Mouse (Mus musculus) megakaryocyte progenitor cell, adult 5-6 weeks (primary cell): ENCODE data around the gene Gps2. TPM values are rescaled to one million over a fixed set of nuclear protein-coding genes. Genes with fewer than 3 reads are reported as not detected.

Experiments used
- ATAC-seq: replicated peaks from 2 replicates; pipeline ENCODE4 v1.8.0; 2016; ENCODE audit warnings: mild to moderate bottlenecking, moderate TSS enrichment, inconsistent platforms; ENCODE audit not compliant: poor library complexity
- total RNA-seq, 2 experiments: library from RNA; stranded (forward) in 1 of 2; stranded (reverse) in 1 of 2; fragments of 157-497, 149-512 nt in 1 of 2; fragments of 200-1000 nt in 1 of 2; gene quantifications; 2 replicates each; pipeline versions ENCODE4 v1.2.3 to v1.2.4; 2015 to 2017

Gps2 gene
- total RNA-seq (2015) (106 and 114 TPM in 2 replicates), total RNA-seq (2017) (46.2 and 56.3 TPM in 2 replicates)

DNA sequence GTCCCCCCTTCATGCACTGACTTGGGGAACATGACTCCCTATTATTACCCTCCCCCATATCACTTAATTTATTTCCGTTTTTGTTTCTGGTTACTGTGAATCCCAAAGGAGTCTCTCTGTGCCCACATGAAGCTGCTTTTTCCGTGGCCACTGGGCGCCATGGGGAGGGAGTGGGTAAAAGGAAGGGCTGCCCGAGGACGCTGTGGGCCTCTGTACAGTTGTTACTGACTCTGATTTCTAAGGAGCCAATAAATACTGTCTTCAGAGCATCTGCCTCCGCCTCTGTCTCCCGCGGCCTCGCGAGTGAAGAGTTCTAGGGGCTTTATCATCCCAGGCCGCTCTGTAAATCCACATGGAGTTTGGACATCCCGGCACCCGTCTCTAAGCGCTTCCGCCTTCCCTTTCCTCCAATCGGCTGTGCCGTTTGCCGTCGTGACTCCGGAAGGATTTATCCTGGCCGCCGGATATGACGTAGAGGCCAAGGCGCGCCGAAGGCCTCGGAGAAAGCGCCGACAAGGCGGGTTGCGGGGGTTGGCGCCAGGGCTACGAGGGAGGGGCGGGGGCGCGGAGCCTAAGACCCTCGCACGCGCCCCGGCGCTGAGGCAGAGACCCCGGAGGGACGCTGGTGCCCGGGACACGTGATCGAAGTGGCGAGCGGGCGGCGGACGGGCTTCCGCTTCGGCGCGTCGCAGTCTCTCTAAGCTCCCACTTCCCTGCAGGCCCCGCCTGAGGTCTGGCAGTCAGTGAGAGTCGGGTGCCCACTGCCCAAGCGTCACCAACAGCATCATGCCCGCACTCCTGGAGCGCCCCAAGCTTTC lies at the start of gene Gps2:
Gene Gps2 (plus strand): TSS at position 335 of the 818 bp plus-strand sequence.
- ATAC-seq: peak; percentile 80

DNA sequence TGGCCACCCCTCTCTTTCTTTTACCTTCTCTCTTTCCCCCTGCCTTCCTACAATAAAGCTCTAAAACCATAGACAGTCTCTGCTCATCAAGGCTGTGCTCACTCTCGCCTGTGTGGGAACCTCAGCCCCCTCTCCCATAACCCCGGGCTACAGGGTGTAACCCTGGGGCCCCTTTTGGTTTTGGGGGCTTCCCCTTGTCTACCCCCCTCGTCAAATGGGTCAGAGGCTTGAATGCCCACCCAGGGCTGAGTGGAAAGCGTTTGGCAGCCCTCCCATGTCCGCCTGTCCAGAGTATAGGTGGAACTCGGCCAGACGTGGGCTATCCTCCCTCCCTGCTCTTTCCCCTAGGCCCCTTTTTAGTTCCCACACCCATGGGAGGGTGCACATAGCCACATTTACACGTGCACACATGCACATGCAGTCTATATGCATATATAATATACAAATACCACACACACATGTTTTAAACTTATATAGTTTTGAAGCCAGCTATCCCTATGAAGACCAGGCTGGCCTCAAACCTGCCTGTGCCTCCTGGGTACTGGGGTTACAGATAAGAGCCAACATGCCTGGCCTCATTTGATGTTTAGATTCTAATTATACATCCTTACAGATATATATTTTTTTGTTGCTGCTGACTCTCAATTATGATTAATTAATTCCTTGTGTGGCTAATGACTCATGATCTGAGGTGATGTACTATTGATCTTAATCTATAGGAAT lies 49.4 kb upstream of the Gps2 start:
- peak; percentile 39; the same call in 1 of the 2 replicates for ATAC-seq

DNA sequence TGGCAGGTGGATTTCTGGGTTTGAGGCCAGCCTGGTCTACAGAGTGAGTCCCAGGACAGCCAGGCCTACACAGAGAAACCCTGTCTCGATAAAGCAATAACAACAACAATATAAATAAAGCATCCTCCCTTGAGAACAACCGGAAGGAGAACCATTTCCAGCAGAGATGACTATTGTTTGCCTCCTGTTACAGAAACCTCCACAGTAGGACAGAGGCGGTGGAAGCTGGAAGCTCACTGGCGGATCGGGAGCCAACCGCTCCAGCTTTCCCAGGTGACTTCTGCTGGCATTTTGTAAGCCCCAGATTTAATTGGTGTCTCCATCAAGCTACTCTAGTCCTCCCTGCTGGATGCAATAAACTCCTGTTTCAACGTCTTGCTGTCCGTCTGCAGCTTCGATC lies 48.1 kb upstream of the Gps2 start:
- ATAC-seq: no peak

DNA sequence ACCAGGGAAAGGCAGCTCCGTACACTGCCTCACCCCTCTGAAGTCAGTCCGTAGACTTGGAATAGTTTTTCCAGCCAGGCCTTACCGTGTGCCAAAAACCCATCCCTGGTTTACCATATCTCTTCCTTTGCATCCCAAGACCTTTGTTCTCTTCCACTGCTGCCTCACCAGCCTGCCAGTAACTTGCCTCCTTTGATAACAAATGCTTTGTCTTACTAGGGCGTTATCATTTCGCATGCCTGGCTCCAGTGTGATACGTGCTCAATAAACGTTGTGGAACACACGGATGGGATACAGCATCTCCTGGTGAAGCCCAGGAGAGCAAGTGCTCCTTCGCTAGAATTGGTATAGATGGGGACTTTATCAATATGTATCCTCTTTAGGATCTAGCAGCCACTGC lies 46.4 kb upstream of the Gps2 start:
- ATAC-seq: no peak

DNA sequence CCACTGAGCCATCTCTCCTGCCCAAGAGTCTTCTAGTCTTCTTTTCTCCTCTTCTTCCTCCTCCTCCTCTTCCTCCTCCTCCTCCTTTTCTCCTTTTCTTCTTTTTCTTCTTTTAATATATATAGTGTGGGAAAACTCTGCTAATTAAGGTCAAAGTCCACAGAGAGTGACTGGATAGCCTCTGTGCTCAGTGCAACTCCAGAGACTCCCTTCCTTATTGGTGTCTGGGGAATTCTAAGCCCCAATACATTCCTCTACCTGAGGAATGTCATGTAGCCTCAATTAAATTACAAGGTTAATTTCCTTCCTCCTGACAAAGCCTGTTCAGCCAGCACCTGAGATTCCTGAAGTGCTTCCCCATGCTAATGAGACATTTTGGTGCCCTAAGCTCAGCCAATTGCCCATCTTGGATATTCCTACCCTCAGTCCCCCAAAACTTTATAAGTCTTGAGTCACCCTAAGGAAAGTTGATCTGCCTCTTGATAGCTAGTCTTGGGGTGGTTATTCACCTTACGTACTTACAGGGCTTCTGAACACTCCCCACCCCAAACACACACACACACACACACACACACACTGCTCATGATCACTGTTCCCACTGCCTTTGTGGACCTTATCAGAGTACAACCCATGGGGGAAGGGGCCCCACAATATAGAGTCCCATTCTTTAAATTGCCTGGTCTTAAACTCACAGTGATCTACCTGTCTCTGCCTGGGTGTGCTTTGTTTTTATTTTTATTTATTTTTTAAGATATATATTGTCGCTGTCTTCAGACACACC lies 43.2 kb upstream of the Gps2 start:
- ATAC-seq: no peak

DNA sequence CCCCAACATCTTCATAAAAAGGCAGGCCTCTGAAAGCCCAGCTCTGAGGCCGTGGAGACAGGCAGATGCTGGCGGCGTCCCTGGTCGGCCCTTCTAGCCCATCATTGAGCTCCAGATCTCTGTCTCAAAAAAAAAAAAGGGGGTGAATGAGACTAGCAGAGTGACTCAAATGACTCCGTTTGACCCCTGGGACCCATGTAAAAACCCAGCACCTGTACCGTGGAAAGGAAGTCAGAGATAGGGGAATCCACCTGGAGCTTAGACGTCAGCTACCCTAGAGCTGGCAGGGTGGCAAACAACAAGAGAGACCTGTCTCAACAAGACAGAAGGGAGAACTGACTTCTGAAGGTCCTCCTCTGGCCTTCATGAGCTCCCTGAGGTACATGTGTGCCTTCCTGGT lies 41.9 kb upstream of the Gps2 start:
- ATAC-seq: no peak

DNA sequence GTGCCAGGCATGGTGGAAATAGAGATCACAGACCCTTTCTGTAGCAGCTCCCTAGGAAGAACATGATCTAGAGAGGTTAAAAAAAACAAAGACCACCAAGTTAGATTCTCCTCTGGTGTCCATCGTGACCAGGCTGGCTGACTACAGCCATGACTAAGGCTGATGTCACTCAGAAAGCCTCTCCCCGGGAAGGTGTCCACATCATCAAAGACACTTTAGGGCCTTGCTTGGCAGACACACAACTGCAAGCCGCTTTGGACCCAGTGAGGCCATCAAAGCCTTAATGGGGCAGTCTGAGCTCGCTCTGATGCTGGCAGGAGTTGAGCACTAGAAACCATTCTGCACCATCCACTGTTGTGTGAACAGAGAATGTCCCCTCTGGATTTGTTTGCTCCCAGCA lies 41.2 kb upstream of the Gps2 start:
- ATAC-seq: no peak

DNA sequence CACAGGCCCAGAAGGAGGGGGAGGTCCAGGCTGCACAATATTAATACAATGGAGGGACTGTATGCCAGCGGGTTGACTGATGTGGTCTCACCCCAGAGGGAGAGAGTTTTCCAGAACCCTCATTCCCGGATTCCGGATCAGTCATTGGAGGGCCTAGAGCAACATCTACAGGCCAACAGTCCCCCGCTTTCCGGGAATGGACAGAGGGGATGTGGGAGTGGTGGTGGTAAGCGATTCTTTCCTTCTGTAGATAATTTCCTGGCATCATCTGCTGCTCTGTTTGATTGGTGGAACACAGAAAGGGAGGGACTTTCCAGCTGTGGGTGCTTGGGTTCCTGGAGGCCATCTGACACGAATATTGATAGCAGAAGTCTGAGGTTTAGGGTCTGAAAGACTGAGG lies 37.5 kb upstream of the Gps2 start:
- ATAC-seq: no peak

DNA sequence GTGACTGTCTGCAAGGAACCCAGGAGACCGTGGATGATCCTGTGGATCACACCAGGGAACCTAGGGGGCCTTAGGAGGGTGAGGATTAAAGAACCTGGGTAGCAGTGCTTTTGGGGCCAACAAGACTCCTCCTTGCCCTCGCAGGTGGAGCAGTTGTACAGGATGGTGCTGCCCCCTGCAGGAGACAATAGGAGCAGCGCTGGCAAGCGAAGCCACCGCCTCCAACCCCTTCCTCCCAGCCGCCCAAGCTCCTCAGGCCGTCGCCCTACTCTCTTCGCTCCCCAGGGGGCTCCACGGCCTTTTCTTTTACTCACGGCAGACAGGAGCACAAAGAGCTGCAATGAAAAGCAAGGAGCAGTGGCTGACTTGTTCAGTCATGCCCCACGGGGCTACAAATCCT lies 36.8 kb upstream of the Gps2 start:
- ATAC-seq: peak; percentile 75

DNA sequence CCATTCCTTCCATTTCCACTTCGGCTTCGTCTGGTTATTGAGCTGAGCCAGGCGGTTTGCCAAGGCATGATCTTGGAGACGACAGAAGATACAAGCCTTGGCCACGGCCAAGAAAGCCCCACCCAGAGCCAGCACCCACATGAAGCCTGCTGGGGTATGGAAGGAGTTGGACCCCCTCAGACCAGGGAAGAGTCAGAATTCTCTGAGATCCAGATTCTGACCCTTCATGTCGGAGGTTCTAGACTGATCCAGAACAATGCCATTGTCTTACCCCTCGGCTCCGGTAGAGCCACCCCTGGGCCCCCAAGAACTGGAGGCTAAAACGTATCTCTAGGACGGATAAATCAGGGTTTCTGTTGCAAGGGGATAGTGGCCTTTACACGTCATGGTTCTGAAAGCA lies 35.8 kb upstream of the Gps2 start, which contains the start of gene Tmem95:
Gene Tmem95 (minus strand): TSS at position 141 of the 400 bp plus-strand sequence.
- no peak for ATAC-seq

DNA sequence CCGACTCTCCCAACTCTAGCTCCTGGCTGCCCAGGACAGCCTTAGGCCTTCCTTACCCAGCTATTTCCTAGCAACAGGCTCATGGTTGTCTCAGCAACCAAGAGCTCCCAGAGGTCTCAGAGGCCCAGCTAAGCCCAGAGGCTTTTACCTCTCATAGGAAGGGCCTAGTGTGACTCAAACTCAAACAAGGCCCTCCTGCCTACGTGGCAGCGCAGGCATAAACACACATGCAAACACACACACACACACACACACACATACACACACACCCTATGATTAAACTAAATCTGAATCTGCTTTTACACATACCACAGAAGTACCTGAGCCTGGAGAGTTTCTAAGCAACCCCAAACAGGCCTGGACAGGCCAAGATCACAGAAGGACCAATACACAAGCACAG lies 35.3 kb upstream of the Gps2 start:
- no peak for ATAC-seq

DNA sequence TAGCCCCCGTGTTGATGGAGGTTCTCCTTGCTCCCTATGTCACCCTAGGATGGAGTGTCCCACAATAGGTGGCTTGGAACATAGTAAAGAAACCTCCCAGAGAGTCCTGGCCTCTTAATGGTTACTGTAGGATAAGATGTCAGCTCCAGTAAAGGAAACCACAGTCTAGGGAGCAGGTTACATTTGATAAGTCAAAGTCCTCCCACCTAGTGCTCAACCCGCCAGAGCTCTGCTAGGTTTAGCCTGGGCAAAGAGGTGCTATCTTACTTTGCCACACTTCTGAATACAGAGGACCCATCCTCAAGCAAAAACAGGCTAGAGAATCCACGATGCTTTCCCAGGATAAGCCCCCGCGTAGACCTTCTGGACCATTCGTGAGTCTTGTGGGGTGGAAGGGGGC lies 34.7 kb upstream of the Gps2 start:
- peak; percentile 35 for ATAC-seq

DNA sequence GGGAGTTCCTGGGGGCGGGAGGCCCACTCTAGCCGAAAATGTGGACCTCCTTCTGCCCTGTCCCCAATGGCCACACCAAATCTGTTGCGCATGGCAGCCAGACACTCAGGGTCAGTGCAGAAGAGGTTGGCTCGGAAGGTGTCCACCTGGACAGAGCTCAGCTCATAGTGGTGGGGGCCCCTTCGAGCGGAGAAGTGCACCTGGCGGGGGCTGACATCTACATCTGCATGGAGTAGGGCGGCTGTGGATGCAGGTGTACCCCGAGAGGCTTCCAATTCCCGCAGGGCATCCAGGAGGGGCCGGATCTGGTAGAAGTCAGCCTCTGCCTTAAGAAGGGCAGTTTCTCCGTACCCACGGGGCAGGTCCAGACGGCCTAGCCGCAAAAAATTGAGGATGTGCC lies 34.0 kb upstream of the Gps2 start:
- no peak for ATAC-seq

DNA sequence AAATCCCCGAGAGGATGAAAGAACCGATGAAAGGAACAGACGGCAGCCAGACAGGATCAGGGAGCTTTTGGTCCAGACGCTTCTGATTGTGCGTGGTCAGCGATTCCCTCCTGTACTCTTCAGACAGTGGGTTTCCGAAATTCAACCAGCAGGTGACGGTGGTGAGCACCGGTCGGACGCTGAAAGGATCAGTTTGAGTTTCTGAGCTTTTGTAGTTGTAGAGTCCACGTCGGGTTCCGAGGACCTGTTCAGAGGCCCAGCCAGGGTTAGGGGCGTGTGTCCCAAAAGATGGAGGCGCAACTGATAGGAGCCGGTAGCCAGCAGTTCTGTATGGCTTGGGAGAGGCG lies 33.2 kb upstream of the Gps2 start:
- ATAC-seq: peak; percentile 35

DNA sequence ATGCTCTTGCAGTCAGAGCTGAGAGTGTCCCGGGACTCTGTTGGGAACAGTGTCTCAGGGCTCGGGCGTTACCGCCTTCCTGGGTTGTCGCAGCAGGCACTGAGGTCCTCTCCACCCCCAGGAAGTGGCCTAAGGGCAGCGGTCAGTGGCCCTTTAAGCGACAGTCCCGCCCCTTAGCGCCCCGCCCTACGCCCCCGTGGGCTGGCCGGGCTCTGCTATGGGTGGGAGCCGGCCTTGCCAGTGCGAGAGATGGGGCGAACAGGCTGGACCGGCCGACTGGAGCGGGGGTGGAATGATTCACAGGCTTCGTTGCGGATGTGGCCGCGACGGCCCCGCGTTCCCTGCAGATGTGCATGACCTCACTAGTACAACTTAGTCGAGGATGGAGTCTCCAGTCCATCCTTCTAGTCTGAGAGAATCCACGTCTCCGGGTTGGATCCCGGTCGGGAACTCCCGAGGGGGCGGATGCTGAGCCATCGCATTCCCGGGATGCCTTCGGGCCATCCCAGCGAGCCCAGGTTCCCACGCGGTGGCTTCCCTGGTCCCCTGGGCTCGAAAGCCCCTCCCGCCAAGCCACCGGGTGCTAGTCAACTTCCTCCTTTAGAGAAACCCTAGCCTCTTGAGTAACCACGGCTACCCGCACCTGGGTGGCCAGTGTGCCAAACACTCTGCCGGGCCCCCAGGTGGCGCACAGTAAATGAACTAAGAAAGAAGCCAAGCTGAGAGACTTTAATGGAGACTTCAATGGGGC lies 32.7 kb upstream of the Gps2 start, which contains the start of gene Kctd11:
Gene Kctd11 (minus strand): TSS at position 554 of the 751 bp plus-strand sequence.
- peak; percentile 56 for ATAC-seq

DNA sequence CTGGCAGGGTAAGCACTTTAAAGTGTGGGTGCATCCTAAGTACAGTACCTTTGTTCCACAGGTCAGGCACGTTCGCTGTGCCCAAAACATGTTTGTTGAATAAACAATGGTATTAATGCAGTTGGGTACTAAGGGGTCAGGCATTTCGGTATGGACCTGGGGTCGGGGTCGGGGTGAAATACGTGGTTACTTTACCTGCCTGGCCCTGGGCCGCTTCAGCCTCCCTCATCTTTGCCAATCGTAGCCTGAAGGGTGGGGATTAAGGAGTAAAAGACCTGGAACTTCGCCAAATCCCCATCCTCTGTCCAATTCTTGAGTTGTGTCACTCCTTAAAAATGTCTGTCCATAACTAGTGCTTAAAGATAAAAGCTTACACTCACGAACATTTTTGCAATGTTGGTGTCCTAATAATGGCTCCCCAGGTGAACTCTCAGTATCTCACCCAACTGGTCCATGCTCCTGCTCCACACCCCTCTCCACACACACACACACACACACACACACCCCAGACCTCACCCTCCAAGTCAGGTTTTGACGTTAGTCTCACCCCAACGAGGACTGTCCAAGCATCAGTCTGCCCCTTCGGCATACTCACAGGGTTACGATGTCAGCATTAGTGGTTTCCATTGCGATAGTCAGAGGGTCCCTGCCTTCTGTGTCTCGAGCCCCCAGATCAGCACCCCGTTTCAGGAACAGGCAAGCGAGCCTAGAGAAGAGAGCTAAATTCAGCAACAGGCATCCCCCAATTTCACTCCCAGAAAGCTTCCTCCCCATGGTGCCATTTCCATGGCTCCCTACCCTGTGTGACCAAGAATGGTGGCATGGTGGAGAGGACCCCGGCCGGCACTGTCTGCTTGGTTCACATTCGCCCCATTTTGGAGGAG lies 31.7 kb upstream of the Gps2 start:
- no peak for ATAC-seq

DNA sequence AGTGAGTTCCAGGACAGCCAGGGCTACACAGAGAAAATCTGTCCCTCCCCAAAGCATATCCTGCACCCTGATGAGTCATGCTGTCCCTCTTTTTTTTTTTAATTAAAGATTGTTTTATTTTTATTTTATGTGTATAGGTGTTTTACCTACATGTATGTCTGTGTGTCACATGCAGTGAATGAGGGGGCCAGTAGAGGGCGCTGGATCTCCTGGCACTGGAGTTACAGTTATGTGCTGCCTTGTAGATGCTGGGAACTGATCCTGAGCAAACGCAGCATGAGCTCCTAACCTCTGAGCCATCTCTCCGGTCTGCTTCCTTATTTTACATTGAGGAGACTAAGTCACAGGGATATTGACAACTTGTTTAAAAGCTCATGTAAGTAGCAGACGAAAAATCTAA lies 30.6 kb upstream of the Gps2 start:
- ATAC-seq: no peak

DNA sequence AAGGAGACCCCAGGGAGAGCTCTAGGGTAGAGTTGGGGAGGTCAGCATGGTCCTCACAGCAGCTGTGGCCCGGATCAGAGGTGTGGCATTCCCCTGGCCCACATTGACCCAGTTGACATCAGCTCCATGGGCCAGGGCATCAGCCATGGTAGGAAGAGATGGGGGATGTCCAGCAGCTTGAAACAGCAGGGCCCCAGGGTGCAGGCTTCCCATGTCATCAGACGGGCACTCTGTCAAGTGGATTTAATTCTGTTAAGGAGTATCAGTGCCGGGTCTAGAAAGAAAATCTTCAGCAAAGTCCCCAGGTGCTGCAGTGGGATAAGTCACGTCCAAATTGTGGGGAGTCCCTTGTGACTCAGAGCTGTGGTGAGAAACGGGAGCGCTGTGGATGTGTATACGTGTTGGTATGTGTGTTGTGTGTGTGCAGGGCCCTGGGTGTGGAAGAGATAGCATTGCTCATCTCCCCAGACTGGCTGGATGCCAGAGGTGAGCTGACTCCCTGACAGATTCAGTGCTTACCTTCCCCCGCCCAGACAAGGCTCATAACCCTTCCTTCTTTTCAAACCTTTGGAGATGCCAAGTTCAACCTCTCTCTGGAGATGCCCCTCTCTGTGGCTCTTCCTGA lies 30.0 kb upstream of the Gps2 start:
- 0 out of 2 replicates have a peak, but pooled peaks have one; percentile 6 for ATAC-seq

DNA sequence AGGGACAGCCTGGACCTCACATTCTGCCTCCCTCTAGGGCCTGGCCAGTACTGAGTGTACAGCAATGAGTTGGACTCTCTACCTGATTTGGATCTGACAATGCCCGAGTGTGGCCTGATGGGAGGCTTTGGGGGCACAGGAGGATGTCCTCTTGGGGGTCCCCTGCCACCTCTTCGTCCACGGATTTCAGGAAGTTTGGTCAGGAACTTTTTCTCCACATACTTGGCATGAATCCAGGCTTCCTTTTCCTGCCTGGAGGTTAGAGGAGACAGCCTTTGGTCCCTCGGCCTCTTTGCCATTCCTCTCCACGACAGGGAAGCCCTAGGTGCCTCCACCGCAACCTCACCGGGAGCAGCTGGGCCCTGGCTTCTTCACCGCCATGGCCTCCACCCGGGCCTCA lies 29.4 kb upstream of the Gps2 start:
- ATAC-seq: no peak
